Mouse (Mus musculus) cerebellum, adult 2 months (tissue): Measurements from ENCODE around the gene Dll3.

Experiments used
- CTCF ChIP-seq: fragments of 200-500 bp; IDR thresholded peaks from 2 replicates; pipeline ENCODE4 v1.5.1; 2011; ENCODE audit warnings: low read depth, mild to moderate bottlenecking, control low read depth, low read length, moderate library complexity, borderline replicate concordance; ENCODE audit not compliant: insufficient read depth
- POLR2A ChIP-seq: fragments of 200-500 bp; IDR thresholded peaks from 2 replicates; pipeline ENCODE4 v1.6.1; 2011; ENCODE audit warnings: low read length, control low read depth, borderline replicate concordance; ENCODE audit not compliant: insufficient read depth

GRCm38 (mm10) chr7:28318714-28319113 is 16.7 kb upstream of the Dll3 start:
- TF ChIP-seq POLR2A (no peak), CTCF (no peak)
